Mouse (Mus musculus) cerebellum, adult 2 months (tissue): ENCODE measurements around the gene Snip1.

ENCODE experiments used
- CTCF ChIP-seq: fragments of 200-500 bp; IDR thresholded peaks from 2 replicates; pipeline ENCODE4 v1.5.1; 2011; ENCODE audit warnings: low read depth, mild to moderate bottlenecking, control low read depth, low read length, moderate library complexity, borderline replicate concordance; ENCODE audit not compliant: insufficient read depth
- POLR2A ChIP-seq: fragments of 200-500 bp; IDR thresholded peaks from 2 replicates; pipeline ENCODE4 v1.6.1; 2011; ENCODE audit warnings: low read length, control low read depth, borderline replicate concordance; ENCODE audit not compliant: insufficient read depth

GRCm38 (mm10) chr4:125099458-125099857 lies 33.0 kb downstream of the Snip1 start:
- TF ChIP-seq CTCF = peak; percentile 89
- no peak for TF ChIP-seq POLR2A
